Mouse (Mus musculus) neural tube, embryonic 13.5 days (tissue): ENCODE measurements around the gene Cux2. TPM values are rescaled to one million over a fixed set of nuclear protein-coding genes. Genes with fewer than 3 reads are reported as not detected.
A peak's percentile ranks its signal among the peaks of the same experiment; 100 is the strongest.

Experiments used
- ATAC-seq: fragments of 200-750 bp; cut with Nextera tagmentation; 2 replicates; pipeline ENCODE4 v1.8.0; 2017; ENCODE audit warnings: low read depth, mild to moderate bottlenecking, moderate TSS enrichment, moderate library complexity
- H3K27ac ChIP-seq: fragments of 300-500 bp; sonication (generic); replicated peaks from 2 replicates; pipeline ENCODE4 v1.5.1; 2015; ENCODE audit warnings: moderate library complexity, mild to moderate bottlenecking, inconsistent platforms
- H3K27me3 ChIP-seq: fragments of 300-500 bp; sonication (generic); 2 replicates; pipeline ENCODE4 v1.6.1; 2015; ENCODE audit warnings: mild to moderate bottlenecking, inconsistent platforms
- H3K36me3 ChIP-seq: fragments of 300-500 bp; sonication (generic); 2 replicates; pipeline ENCODE4 v1.6.1; 2015; ENCODE audit warnings: mild to moderate bottlenecking, inconsistent platforms
- H3K4me1 ChIP-seq: fragments of 300-500 bp; sonication (generic); replicated peaks from 2 replicates; pipeline ENCODE4 v1.6.1; 2015; ENCODE audit warnings: inconsistent platforms
- H3K4me2 ChIP-seq: fragments of 300-500 bp; sonication (generic); 2 replicates; pipeline ENCODE4 v1.6.1; 2015; ENCODE audit warnings: inconsistent platforms, mild to moderate bottlenecking, moderate library complexity
- H3K4me3 ChIP-seq: fragments of 300-500 bp; sonication (generic); 2 replicates; pipeline ENCODE4 v1.5.1; 2015; ENCODE audit warnings: mild to moderate bottlenecking, inconsistent platforms
- H3K9ac ChIP-seq: fragments of 300-500 bp; sonication (generic); 2 replicates; pipeline ENCODE4 v1.6.1; 2015; ENCODE audit warnings: moderate library complexity, mild to moderate bottlenecking, inconsistent platforms
- H3K9me3 ChIP-seq: fragments of 300-500 bp; sonication (generic); 2 replicates; pipeline ENCODE4 v1.6.1; 2016; ENCODE audit warnings: inconsistent platforms
- WGBS: fragments of 180-500 bp; shearing (Covaris S2); methylation state at CpG from one replicate; pipeline ENCODE4 v1.1.7; 2015; 5-methylcytosine and 5-hydroxymethylcytosine counted together
- polyA plus RNA-seq: library from polyadenylated mRNA; unstranded; fragments of >200 nt; fragmentation: Nextera tagmentation; extraction: Ambion mirVana; gene quantifications from 2 replicates; pipeline ENCODE4 v1.2.1, GENCODE M21; 2015

The Cux2 gene
- polyA plus RNA-seq, 1 experiment from 2014 or later = 28.5 TPM

DNA sequence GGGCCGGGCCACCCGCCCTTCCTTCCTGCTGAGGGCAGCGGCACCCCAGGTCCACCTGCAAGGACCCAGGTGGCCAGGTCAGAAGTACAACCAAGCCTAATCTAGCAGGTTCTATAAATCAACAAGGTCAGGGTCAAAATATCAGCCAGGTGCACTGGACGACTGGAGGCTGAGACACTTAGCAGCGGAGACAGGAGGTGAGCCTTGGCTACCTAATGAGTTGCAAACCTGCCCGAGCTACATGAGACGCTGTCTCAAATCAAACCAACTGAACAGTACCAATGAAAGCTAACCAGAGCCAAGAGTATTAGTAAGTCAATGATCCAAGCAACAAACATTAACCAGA lies 210.8 kb downstream of the Cux2 start:
- H3K36me3 ChIP-seq = no peaks in the 10 kb centered on the region
- WGBS = 27% methylated on average over 7 of the region's 7 CpGs
- peak overlapping the region; percentile 54 for H3K9ac ChIP-seq
- H3K9me3 ChIP-seq = no peaks in the 10 kb centered on the region
- peak overlapping the region; percentile 33 for H3K4me3 ChIP-seq
- peaks cover 75% of the 10 kb centered on the region for H3K27me3 ChIP-seq
- H3K4me1 ChIP-seq = peaks cover 58% of the 10 kb centered on the region
- ATAC-seq = no peak
- H3K4me2 ChIP-seq = peak overlapping the region; percentile 92
- H3K27ac ChIP-seq = no peak overlapping the region

DNA sequence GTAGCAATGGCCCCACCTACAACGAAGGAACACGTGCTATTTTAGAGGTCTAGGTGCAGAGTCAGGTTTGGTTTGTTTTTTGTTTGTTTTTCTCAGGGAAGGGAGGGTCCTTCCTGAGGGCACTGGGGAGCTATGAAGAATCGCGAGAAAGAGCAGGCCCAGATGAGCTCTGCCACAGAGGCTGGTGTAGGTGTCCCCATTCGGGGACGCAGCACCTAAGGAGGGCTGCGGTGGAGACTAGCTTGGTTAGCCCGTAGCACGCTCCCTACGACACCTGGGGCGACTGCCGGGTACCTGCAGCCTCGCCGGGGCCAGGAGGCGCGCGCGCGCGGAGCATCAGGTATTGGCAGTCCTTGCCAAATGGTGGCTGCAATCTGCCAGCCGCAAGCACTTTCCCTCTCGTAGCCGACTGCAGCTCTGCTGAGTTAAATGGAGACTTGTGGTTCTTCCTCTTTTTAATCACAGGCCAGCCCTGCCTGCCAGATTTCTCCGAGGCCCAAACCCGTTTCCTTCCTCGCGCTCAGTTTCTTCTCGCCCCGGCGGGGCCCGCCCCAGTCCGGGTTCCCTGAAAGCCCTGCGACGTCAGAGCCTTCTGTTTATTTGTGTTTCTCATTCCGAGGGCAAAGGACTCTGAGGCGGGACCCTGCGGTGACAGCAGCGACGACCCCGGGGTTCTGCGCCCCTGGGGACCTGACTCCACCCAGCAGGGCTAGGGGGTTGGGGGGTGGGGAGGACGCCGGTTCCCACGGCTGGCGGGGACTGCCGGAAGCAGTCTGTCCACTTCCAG lies 211.4 kb downstream of the Cux2 start:
- no peaks in the 10 kb centered on the region for H3K36me3 ChIP-seq
- no peak for ATAC-seq
- no peaks in the 10 kb centered on the region for H3K9me3 ChIP-seq
- 1% methylated on average over 46 of the region's 46 CpGs for whole genome bisulfite sequencing
- H3K9ac ChIP-seq = peak overlapping the region; percentile 54
- H3K4me1 ChIP-seq = peaks cover 64% of the 10 kb centered on the region
- peak overlapping the region; percentile 92 for H3K4me2 ChIP-seq
- H3K4me3 ChIP-seq = peak overlapping the region; percentile 33
- H3K27me3 ChIP-seq = peaks cover 70% of the 10 kb centered on the region
- peak overlapping the region; percentile 42; the same call in 1 of the 2 replicates for H3K27ac ChIP-seq

DNA sequence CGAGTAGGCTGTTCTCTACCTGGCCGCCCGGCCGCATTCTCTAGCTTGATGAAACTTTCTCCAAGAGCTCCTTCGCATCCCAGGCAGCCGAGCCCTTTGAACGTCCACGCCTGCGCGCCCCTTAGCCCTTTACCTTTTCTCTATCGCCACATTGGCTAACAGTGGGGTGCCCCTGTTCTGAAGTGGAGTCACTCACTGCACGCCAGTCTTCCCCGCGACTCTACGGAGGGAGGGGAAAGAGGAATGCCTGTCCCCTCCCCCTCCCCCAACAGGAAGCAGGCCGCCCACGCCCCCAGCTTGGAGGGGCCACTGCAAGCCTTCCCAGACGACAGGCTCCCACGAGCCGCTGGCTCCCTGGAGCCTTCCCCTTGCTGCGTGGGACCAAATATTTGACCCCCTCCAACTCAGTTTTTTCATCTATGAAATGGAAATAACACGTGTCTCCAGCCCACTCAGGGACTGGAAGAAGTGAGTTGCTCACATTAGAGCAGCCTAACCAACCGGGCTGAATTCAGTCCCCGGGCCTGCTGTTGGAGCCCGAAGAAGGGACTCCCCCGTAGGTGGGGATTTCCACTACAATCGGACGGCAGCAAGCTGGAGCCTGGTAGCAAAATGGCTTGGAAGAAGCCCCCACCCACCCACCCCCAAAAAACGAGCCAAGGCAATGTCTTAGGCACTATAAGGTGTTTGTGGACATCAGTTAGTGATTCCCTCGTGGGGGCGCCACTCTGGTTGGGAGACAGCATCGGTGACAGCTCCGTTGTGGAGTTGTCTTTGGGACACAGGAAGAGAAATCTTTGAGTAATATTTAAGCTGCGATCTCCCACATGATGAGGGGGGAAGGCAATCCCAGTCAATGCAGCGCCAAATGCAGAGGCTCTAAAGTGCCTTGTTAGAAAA lies 212.2 kb downstream of the Cux2 start, which contains the start of gene Sh2b3:
Gene Sh2b3 (minus strand): TSS at position 206 of the 900 bp plus-strand sequence.
- peaks cover 64% of the 10 kb centered on the region for H3K4me1 ChIP-seq
- H3K4me2 ChIP-seq = peak within 1 kb of the TSS; percentile 92
- H3K27ac ChIP-seq = peak within 1 kb of the TSS; percentile 62
- no peaks in the 10 kb centered on the region for H3K36me3 ChIP-seq
- H3K9ac ChIP-seq = peak within 1 kb of the TSS; percentile 81
- WGBS = under 1% methylated on average over 35 of the region's 35 CpGs
- peak; percentile 13; the same call in 1 of the 2 replicates for ATAC-seq
- no peaks in the 10 kb centered on the region for H3K9me3 ChIP-seq
- H3K27me3 ChIP-seq = peaks cover 64% of the 10 kb centered on the region
- peak within 1 kb of the TSS; percentile 70 for H3K4me3 ChIP-seq

DNA sequence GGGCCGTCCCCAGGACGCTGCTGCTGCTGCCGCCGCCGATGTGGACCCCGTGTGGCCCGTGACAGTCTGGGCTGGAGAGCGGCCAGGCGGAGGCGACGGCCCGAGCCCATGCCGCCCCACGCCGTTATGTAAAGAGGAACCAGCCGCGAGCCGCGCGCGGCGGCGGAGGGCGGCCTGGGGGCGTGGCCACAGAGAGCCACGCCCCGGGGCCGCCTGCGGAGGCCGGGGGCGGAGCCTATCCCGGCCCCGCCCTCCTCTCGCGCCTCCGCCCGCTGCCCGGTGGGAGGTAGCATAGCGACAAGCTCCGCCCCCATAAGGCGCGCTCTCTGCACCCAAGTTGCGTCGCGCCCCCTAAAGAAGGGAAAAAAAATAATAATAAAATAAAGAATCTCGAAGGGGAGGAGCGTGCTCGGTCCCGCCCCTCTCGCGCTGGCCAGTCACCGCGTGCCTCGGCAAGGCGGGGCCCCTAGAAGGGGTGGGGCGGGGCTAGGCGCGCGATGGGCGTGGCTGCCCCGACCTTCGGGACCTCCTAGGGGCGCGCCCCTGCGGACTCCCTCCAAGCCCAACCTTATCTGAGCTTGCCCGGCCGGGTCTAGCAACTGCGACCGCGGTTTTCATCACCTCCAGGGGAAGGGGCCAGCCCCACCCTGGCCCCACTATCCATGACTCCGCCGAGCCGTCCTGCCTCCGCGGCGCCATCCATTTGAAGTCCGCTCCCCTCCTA lies 213.0 kb downstream of the Cux2 start:
- Histone ChIP-seq H3K9me3 (no peaks in the 10 kb centered on the region), H3K27ac (peak overlapping the region; percentile 62), H3K27me3 (peaks cover 56% of the 10 kb centered on the region), H3K9ac (peak overlapping the region; percentile 81), H3K4me1 (peaks cover 63% of the 10 kb centered on the region), H3K4me3 (peak overlapping the region; percentile 70), H3K4me2 (peak overlapping the region; percentile 92), H3K36me3 (no peaks in the 10 kb centered on the region)
- peak; percentile 68 for ATAC-seq
- WGBS = under 1% methylated on average over 71 of the region's 77 CpGs

DNA sequence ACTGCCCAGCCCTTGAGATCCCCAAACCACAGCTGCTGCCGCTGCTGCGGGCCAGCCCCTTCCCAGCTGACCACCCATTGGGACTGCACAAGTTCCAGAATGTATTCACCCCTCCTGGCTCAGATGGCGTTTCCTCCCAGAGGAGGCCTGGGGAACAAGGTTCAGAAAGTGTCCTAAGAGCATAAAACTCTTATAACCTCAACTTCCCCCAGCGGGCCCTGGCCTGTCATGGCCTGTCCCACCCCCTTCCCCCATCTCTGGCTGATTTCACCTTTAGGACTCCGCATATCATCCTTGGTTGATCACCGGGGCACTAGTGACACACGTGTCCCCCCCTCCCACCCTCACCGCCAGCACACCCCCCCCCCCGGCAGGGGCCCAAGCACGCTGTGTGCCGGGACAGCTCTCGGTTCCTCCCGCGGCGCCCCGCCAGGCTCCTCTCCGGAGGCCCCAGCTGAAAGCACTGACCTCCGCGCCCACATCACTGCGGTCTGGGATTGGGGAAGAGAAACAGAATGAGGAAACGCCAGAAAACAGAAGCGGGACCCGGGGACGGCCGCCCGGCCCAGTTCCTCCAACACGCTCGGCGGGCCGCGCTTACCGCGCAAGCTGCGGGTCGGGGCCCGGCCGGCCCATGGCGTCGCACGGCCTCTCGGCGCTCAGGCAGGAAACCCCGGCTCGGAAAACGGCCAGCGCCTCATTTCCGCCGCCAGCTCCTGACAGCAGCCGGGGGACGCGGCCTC lies 213.8 kb downstream of the Cux2 start:
- Histone ChIP-seq H3K9me3 (no peaks in the 10 kb centered on the region), H3K4me3 (peak overlapping the region; percentile 70), H3K36me3 (no peaks in the 10 kb centered on the region), H3K27me3 (peaks cover 52% of the 10 kb centered on the region), H3K4me2 (peak overlapping the region; percentile 92), H3K27ac (peak overlapping the region; percentile 62), H3K9ac (peak overlapping the region; percentile 81), H3K4me1 (peaks cover 63% of the 10 kb centered on the region)
- ATAC-seq = peak; percentile 13
- WGBS = under 1% methylated on average over 51 of the region's 51 CpGs

DNA sequence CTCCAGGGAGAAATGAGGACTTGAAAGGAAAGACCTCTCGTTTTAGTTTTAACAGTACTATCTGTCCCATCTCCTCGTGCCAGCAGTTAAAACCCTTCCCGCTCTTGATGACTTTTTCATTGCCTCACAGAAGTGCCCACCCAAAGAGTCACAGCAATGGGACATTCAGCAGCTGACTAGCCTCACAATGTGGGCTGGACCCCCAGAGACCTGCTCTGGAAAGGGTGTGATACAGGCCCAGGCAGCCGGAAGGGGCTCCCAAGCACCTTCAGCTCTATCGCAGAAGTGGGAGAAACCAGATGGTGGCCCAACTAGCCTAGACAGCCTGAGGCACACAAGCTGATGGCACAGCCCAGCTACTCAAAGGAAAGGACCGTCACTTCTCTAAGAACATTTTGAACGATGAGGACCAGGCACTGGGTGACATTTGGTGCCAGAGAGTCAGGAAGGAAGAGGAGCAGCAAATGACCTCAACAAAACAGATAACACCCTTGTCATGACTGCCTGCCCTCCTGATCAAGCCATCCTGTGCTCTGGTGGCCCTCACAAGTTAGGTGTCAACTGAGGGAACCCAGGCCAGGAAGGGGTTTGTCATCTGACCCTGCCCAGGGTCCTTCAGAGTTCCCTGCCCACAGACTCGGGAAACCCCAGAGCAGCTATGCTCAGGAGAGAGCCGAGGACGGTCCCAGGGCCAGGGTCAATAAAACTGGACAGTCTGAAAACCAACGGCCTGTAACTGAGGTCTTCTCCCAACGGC lies 214.7 kb downstream of the Cux2 start:
- Histone ChIP-seq H3K9ac (peak overlapping the region; percentile 81), H3K4me2 (peak overlapping the region; percentile 92), H3K4me1 (peaks cover 63% of the 10 kb centered on the region), H3K27me3 (peaks cover 54% of the 10 kb centered on the region), H3K4me3 (peak overlapping the region; percentile 70), H3K36me3 (no peaks in the 10 kb centered on the region), H3K9me3 (no peaks in the 10 kb centered on the region), H3K27ac (no peak overlapping the region)
- 33% methylated on average over 12 of the region's 12 CpGs for WGBS
- ATAC-seq = no peak

DNA sequence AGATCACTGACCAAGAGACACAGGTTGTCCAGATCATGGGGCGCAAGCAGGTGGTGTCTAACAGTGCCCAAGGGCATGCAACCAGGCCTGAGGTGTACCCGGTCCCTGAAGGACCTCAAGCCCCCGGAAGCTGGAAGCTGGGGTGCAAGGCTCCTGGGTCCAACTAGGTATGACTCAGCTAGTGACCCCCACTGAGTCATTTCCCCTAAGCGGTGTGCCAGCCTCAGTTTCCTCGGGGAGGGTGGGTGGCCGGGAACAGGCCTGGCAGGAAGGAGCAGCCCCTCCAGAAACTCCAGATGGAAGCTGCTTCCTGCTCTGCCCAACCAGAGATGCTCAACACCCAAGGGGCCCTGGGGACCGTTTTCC lies 215.7 kb downstream of the Cux2 start:
- Histone ChIP-seq H3K36me3 (no peaks in the 10 kb centered on the region), H3K27me3 (peaks cover 55% of the 10 kb centered on the region), H3K9ac (no peak overlapping the region), H3K9me3 (no peaks in the 10 kb centered on the region), H3K4me3 (0 out of 2 replicates have a peak overlapping the region, but pooled peaks have one; percentile 2), H3K4me2 (peak overlapping the region; percentile 92), H3K4me1 (peaks cover 71% of the 10 kb centered on the region), H3K27ac (no peak overlapping the region)
- no peak for ATAC-seq
- 75% methylated on average over 7 of the region's 7 CpGs for WGBS

DNA sequence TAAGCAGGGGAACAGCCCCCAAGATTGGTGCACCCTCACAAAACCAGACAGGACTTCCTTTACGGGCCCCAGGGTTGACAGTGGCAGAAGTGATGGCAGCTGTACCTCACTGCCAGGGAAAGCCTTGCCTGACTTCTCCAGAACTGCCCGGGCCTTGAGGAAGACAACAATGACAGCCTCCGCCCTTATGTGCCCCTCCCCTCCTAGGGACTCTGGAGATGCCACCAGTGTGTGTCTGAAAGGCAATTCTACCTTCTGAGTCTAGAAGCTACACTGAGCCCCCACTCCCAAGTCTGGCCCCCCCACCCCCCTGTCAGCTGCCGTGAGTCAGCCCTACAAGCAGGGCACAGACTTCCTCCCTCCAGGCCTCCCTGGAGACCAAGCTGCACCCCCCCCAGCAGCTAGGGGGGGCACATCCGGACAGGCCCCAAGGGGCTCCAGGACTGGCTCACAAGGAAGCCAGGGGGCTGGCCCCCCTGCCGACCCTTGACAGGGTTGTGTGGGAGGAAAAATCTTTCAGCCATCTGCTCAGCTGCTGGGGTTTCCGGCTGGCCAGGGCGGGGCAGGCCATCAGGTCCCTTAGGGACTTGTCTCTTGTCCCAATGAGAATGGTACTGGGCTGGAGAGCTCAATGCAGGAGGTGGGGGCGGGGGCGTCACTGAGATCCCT lies 216.2 kb downstream of the Cux2 start:
- H3K27me3 ChIP-seq = peaks cover 50% of the 10 kb centered on the region
- 49% methylated on average over 10 of the region's 10 CpGs for WGBS
- H3K4me3 ChIP-seq = 0 out of 2 replicates have a peak overlapping the region, but pooled peaks have one; percentile 2
- H3K9me3 ChIP-seq = no peaks in the 10 kb centered on the region
- peaks cover 71% of the 10 kb centered on the region for H3K4me1 ChIP-seq
- ATAC-seq = no peak
- H3K36me3 ChIP-seq = no peaks in the 10 kb centered on the region
- H3K4me2 ChIP-seq = peak overlapping the region; percentile 92
- H3K9ac ChIP-seq = peak overlapping the region; percentile 3; the same call in 1 of the 2 replicates
- no peak overlapping the region for H3K27ac ChIP-seq

DNA sequence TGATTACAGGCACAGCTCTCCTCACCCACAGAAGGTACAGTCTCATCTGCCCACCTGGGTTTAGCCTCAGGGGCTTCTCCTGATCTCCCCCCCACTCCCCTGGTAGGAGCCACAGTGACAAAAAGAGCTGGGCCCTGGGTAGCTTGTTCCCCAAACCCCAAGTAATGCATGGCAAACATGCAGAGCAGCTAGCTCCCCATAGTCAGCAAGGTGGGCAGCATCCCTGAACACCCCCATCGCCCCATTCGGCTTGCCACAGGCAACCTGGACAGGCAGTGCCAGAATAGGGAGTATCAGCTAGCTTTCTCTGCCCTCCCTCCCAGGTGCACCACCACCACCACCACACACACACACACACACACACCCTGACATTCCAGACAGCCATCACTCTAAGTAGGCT lies 216.7 kb downstream of the Cux2 start:
- Histone ChIP-seq H3K4me1 (peaks cover 71% of the 10 kb centered on the region), H3K36me3 (no peaks in the 10 kb centered on the region), H3K27ac (no peak overlapping the region), H3K27me3 (peaks cover 47% of the 10 kb centered on the region), H3K9ac (peak overlapping the region; percentile 3; the same call in 1 of the 2 replicates), H3K4me2 (0 out of 2 replicates have a peak overlapping the region, but pooled peaks have one; percentile 92), H3K4me3 (no peak overlapping the region), H3K9me3 (no peaks in the 10 kb centered on the region)
- ATAC-seq = no peak
- WGBS = 91% methylated on average over 2 of the region's 2 CpGs

DNA sequence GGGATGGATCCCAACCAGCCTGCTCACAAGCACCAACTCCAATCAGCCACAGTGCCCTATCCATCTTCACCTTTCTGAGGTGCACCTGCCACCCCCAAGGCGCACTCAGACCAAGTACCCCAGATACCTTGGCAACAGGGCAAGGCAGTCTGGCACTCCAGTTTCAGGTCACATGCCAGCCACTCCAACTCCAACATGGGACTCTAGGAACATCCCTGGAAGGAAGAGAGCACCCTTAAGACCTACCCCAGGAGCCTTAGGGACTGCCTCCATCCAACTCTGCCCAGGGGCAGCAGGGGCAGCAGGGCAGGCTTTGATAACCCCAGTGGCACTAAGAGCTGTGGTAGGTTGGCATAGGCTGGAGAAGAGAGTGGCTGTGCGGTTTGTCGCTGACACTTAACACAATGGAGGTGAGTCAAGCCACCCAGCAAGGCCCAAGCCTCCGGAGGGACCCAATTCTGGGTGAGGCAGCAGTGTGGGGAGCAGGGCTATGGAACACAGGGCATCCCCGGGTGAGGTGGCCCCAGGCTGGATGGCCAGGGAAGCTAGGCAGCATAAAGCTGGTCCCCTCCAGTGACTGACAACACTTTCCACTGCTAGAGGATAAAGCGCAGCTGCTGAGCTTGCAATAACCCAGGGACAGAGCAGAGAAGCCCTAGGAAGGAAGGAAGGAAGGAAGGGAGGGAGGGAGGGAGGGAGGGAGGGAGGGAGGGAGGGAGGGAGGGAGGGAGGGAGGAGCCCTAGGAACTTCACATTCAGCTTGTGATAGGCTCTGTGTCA lies 217.3 kb downstream of the Cux2 start:
- Histone ChIP-seq H3K36me3 (no peaks in the 10 kb centered on the region), H3K9ac (no peak overlapping the region), H3K27me3 (peaks cover 42% of the 10 kb centered on the region), H3K9me3 (no peaks in the 10 kb centered on the region), H3K27ac (no peak overlapping the region), H3K4me1 (peaks cover 71% of the 10 kb centered on the region), H3K4me3 (no peak overlapping the region), H3K4me2 (no peak overlapping the region)
- no peak for ATAC-seq
- WGBS = 80% methylated on average over 6 of the region's 6 CpGs
